Mouse (Mus musculus) erythroblast, embryonic 14.5 days (primary cell): Measurements from ENCODE around the gene Tpte.

ENCODE experiments used
- GATA1 ChIP-seq: IDR thresholded peaks from 2 replicates; pipeline ENCODE4 v1.6.1; 2012; ENCODE audit warnings: low read length, inconsistent platforms, mixed read lengths
- TAL1 ChIP-seq: IDR thresholded peaks from 3 replicates; pipeline ENCODE4 v1.6.1; 2012; ENCODE audit warnings: low read length, inconsistent platforms, mixed read lengths

DNA sequence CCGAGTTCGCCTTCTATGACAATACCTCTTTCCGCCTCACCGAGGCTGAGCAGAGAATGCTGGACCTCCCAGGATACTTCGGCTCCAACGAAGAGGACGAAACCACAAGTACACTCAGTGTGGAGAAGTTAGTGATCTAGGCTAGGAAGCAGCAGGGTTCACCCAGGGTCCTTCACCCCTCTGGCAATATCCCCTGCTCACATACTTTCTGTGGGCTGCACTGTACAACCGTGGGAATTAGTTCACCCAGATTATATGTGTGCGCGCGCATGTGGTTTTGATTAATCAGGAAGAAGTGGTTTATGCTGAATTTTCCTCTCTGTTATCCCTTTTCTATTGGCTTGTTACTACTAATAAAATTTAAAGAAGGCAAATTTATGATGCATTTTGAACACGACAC is 23.7 kb upstream of the Tpte start:
- TF ChIP-seq GATA1 = no peak
- TF ChIP-seq TAL1 = no peak
